Mouse (Mus musculus) stomach, embryonic 16.5 days (tissue): ENCODE data around the gene Mab21l2. TPM values are rescaled to one million over a fixed set of nuclear protein-coding genes. Genes with fewer than 3 reads are reported as not detected.

Source experiments
- ATAC-seq: fragments of 200-750 bp; cut with Nextera tagmentation; 2 replicates; pipeline ENCODE4 v1.8.0; 2017; ENCODE audit warnings: moderate number of reproducible peaks, moderate TSS enrichment; ENCODE audit not compliant: insufficient read depth, low FRiP score
- H3K27ac ChIP-seq: fragments of 300-500 bp; sonication (generic); 2 replicates; pipeline ENCODE4 v1.5.1; 2014; ENCODE audit warnings: low read length
- H3K27me3 ChIP-seq: fragments of 300-500 bp; sonication (generic); 2 replicates; pipeline ENCODE4 v1.6.1; 2014; ENCODE audit warnings: low read length, control low read depth, mixed read lengths; ENCODE audit not compliant: control insufficient read depth, insufficient read depth
- H3K36me3 ChIP-seq: fragments of 300-500 bp; sonication (generic); 2 replicates; pipeline ENCODE4 v1.6.1; 2014; ENCODE audit warnings: low read length; ENCODE audit not compliant: control insufficient read depth, insufficient read depth
- H3K4me1 ChIP-seq: fragments of 300-500 bp; sonication (generic); 2 replicates; pipeline ENCODE4 v1.6.1; 2014; ENCODE audit warnings: low read length, control low read depth, mixed read lengths; ENCODE audit not compliant: control insufficient read depth, insufficient read depth
- H3K4me2 ChIP-seq: fragments of 300-500 bp; sonication (generic); 2 replicates; pipeline ENCODE4 v1.6.1; 2014; ENCODE audit warnings: low read depth, low read length, mixed read lengths
- H3K4me3 ChIP-seq: fragments of 300-500 bp; sonication (generic); replicated peaks from 2 replicates; pipeline ENCODE4 v1.5.1; 2014; ENCODE audit warnings: mild to moderate bottlenecking, low read length
- H3K9ac ChIP-seq: fragments of 300-500 bp; sonication (generic); 2 replicates; pipeline ENCODE4 v1.6.1; 2014; ENCODE audit warnings: low read length
- H3K9me3 ChIP-seq: fragments of 300-500 bp; sonication (generic); replicated peaks from 2 replicates; pipeline ENCODE4 v1.6.1; 2016; ENCODE audit warnings: low read length, control low read depth; ENCODE audit not compliant: control insufficient read depth
- WGBS: fragments of 180-500 bp; shearing (Covaris S2); extraction: QIAGEN DNeasy Blood & Tissue Kit; methylation state at CpG from one replicate; pipeline ENCODE4 v1.1.7; 2014; 5-methylcytosine and 5-hydroxymethylcytosine counted together
- polyA plus RNA-seq: library from polyadenylated mRNA; unstranded; fragments of >200 nt; fragmentation: Nextera tagmentation; extraction: Ambion mirVana; gene quantifications from 2 replicates; pipeline ENCODE4 v1.2.1, GENCODE M21; 2015

Mab21l2 gene
- polyA plus RNA-seq, 1 experiment from 2014 or later = 11.8 TPM

DNA sequence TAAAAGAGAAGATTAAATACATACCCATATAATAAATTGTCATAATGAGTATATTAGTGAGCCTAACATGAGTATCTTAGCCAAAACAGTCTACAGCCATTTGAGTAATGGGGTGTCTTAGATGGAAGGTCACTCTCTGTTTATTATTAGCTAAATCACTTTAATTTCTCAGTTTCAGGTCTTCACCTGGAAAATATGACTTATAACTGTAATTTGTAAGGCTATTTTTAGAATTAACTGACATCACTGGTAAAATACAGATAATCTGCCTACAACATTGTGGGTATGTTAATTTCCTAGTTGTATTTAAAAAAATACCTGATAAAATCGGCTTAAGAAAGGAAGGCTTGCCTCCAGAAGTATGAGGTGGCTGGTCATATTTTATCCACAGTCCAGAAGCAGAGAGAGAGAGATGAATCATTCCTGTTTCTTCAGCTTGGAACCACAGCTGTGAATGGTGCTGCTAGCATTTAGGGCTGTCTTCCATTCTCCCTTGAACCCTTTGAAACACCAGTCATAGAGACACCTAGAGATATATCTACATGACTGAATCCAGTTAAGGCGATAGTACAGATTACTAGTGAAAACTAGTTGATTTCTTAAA is 29.8 kb downstream of the Mab21l2 start:
- H3K36me3 ChIP-seq = no peaks in the 10 kb centered on the region
- H3K4me2 ChIP-seq = no peak overlapping the region
- no peaks in the 10 kb centered on the region for H3K9me3 ChIP-seq
- H3K27ac ChIP-seq = no peak overlapping the region
- 80% methylated on average over 2 of the region's 2 CpGs for WGBS
- no peaks in the 10 kb centered on the region for H3K4me1 ChIP-seq
- no peaks in the 10 kb centered on the region for H3K27me3 ChIP-seq
- no peak overlapping the region for H3K9ac ChIP-seq
- no peak overlapping the region for H3K4me3 ChIP-seq
- ATAC-seq = no peak

GRCm38 (mm10) chr3:86500586-86500985 is 47.8 kb downstream of the Mab21l2 start:
- Histone ChIP-seq H3K4me3 (no peak overlapping the region), H3K4me2 (no peak overlapping the region), H3K9ac (no peak overlapping the region), H3K36me3 (no peaks in the 10 kb centered on the region), H3K4me1 (no peaks in the 10 kb centered on the region), H3K9me3 (no peaks in the 10 kb centered on the region), H3K27me3 (no peaks in the 10 kb centered on the region), H3K27ac (no peak overlapping the region)
- no peak for ATAC-seq
